Mouse (Mus musculus) urinary bladder, postnatal 14 days (tissue): ENCODE results near the gene Rab5if.
"Not testable (repeated sequence)": the region's sequence is repeated elsewhere in the genome, so short reads cannot be mapped to it uniquely, and the experiment has no call there.

Source experiments
- DNase-seq: peaks from one replicate; pipeline ENCODE4 v3.0.0; 2021; ENCODE audit warnings: low spot score

Rab5if gene

DNA sequence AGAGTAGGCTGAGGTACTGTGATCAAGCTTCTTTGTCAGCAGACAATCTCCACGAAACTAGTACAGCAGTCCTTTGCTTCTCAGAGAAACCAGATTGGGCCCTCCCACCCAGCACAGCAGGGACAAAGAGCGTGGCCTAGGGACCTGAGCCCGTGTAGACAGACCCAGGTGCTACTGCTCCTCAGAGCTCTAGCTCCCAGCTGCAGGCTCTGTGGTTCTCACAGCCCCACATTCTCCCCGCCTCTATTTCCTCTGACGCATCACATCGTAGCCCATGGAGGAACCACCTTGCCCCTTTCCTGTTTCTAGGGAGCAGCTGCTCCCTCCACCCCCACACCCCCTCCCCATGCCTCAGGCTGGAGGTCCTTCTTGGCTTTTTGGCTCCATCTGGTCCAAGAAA is 24.1 kb downstream of the Rab5if start, which contains the start of gene Sla2:
Gene Sla2, minus strand, starts transcription at position 176 of the 400 bp plus-strand sequence.
- no peak for DNase-seq

DNA sequence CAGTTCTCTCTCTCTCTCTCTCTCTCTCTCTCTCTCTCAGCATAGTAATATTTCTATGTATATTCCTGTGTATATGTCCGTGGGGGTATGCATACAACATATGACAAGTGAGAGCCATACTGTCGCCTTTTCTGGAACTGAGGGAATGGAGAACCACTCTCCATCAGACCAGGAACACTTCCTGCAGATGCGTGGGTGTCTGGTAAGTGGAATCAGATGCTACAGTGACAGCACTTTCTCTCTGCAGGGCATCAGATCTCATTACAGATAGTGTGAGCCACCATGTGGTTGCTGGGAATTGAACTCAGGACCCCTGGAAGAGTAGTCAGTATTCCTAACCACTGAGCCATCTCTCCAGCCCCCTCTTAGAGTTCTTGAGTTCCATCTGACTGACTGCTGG is 25.6 kb downstream of the Rab5if start:
- DNase-seq, result no peak

DNA sequence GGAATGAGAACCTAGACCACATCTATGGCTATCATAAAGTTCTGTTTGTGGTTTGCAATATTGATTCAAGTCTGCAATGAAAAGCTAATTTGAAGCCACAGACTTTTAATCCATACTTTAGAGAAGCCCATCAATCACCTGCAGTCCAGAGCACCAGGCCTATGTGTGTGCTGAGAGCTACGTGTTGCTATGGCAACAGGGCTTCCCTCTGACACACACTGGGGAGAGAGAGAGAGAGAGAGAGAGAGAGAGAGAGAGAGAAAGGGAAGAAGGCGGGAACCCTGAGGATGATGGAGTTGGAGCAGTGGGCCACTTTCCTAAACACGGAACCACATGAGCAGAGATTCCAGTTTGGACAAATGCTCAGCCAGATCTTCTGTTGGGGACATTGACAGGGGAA is 29.3 kb downstream of the Rab5if start:
- DNase-seq, result no peak

DNA sequence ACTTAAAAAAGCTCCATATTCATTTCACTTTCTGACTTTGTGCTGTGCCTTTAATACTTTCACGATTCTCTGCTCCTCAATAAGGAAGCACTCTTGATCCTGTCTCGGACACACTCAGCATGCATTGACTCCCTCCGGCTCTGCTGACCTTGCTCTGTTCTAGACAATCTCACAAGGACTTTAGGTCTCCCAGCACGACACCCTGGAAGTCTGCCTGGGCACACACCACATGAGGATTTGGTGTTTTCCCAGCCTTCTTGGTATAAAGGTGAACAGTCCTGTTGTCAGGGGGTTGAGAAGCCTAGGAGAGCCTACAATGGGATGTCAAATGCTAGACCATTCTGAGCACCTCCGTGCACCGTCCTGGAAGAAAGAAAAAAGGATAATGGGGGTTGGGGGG is 29.9 kb downstream of the Rab5if start:
- DNase-seq, result no peak

DNA sequence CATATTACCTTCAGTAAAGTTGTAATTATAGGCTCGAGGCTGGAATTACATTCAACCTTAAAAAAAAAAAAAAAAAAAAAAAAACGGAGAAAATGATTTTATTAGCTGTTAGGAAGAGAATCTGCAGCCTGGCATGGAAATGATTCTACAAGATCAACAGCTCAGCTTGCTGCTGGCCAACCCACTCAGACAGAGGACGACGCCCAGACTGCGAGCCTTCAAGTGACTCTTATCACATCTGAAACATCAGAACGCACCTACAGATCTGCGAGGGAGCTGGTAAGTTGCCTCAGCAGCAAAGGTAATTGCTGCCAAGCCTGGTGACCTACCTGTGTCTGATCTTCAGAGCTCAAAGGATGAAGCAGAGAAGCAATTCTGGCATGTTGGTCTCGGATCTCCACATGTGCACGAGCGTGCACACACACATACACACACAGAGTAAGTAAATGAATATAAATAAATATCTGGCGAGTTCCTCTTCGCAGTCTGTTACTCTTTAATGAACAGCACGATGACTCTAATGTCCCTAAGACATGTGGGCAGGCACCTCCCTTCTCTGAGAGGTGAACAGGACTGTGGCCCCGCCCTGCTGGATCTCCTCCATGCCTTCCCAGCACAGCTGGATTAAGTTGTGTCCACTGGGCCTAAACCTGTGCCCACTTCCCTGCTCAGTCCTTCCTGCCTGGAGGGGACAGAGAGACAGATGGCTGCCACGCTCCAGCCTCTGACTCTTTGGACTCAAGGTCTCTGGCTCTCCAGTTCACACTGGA is 31.8 kb downstream of the Rab5if start:
- DNase-seq, result no peak

DNA sequence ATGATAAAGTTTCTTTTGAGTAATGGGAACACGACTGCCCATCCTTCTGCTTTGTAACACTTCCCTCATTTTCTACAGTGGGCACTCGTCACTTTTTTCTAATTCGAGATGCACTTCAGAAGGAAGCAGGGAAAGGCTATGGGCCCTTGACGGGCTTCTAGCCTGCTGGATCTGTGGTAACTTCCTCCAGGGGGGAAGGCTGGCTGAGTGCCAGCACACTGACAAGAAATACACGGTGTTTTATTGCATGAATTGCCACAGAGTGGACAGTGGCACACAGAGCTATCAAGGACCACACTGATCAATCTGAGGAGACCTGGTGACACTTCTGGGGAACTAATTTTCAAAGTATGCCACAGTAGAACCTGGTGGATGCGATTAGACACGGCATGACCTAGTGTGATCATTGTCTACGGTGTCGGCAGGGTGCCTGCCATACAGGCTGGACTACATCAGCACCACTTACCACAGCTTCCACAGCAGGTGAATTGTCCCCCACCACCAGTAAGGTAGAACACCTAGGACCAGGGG is 33.5 kb downstream of the Rab5if start:
- DNase-seq, result no peak

DNA sequence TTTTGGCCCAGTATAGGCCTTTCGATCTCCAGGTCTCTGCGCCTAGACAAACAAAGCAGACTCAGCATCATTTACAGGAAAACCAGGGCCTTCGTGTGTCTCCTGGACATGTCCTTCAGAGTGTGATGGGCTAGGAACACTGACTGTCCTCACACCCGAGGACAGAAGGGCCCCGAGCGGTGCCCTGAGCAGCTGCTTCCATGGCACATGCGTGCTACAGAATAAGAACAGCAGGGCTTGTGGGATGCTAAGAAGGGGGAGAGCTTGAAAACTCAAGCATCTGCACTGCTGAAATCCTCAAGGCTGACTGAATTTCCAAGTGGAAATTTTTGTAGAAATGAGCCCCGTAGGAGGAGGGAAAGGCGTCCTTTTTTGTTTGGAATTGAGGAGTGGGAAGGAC is 34.1 kb downstream of the Rab5if start:
- no peak for DNase-seq

DNA sequence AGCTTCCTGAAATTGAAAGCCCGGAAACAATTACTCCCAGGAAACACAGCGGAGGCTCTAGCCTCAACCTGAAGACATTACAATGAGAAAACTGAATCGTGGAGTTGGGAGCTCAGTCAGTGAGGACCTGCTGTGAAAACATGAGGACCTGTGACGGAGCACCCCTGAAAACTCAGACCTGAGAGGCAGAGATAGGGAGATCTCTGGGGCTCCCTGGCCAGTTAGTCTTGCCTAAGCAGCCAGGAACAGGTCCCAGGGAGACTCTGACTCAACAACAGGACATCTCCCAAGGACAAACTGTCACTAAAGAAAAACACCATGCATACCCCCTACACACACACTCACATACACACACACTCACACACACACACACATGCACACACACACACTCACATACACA is 35.4 kb downstream of the Rab5if start:
- no peak for DNase-seq

DNA sequence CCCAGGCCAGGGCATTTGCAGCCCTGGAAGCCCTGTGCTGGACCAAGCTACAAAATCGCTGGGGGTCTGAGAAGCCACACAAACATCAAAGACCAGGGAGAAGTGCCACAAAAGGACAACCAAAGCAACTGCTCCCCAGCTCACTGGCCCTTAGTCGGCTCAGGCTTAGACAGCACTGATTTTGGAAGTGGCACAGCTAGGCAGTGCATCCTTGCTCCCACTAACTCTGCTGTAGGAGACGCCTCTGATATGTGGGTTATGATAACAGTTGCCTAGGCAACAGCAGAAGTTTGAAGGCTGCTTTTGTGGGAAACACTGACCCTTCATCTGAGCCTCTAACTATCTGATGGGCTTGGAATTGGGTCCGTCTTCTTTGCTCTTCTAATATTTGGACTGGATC is 36.3 kb downstream of the Rab5if start:
- DNase-seq, result no peak

DNA sequence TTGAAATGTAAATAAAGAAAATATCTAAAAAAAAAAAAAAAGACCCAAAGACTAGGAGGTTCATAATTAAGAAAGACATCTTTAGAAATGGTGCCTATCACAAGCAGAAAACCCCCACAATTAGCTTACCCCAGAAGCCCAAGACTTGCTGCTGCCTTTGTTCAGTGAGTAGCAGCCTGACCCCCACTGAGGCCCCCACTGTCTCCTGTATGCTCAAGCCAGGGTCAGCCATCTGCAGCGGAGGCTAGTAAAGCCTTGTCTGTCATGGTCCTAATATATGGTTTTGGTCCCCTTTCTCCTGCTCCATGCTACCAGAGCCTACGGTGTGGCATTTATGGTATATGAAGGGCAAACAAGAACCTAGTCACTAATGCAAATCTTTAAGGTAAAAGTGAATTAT is 38.4 kb downstream of the Rab5if start:
- DNase-seq, result no peak

DNA sequence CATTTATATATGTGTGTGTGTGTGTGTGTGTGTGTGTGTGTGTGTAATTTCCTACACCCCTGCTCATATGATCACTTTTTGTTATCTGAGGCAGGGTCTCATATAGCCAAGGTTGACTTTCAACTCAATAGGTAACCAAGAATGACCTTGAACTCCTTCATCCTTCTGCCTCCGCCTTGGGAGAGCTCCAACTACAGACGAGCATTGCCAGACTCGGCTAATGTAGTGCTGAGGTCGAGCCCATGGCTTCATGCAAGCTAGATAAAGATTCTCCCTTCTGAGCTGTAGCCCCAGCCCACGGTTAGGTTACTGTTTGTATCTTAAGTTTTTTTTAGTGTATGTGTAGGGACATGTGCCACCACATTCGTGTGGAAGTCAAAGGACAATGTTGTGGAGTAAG is 39.0 kb downstream of the Rab5if start:
- no peak for DNase-seq

DNA sequence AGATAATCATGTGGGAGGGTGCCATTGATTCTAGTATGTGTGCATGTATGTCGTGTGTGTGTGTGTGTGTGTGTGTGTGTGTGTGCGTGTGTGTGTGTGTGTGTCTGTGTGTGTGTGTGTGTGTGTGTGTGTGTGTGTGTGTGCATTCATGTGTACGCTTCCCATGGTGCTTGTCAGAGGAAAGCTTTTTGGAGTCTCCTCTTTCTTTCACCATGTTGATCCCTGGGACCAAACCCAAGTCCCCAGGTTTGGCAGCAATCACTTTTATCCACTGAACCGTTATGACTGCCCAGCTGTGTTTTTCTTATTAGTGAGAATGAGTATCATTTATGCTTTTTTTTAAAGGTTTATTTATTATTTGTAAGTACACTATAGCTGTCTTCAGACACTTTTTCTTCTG is 39.5 kb downstream of the Rab5if start:
- DNase-seq, result not testable (repeated sequence)

DNA sequence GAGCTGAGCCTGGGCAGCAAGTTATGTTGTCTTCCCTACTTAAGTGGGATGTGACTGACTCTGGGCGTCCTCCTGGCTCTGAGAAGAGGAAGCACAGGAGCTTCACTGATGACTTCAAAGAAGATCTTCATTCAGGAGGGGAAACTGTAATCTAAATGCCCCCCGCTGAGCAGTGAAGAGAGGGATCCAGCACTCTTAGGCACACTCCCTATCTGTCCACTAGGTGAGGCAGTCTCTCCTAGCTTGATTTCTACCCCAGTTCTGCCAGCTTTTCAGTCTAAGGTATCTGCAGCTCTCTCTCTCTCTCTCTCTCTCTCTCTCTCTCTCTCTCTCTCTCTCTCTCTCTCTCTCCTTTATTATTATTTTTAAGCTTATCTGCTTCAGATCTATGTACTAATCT is 40.4 kb downstream of the Rab5if start:
- no peak for DNase-seq

DNA sequence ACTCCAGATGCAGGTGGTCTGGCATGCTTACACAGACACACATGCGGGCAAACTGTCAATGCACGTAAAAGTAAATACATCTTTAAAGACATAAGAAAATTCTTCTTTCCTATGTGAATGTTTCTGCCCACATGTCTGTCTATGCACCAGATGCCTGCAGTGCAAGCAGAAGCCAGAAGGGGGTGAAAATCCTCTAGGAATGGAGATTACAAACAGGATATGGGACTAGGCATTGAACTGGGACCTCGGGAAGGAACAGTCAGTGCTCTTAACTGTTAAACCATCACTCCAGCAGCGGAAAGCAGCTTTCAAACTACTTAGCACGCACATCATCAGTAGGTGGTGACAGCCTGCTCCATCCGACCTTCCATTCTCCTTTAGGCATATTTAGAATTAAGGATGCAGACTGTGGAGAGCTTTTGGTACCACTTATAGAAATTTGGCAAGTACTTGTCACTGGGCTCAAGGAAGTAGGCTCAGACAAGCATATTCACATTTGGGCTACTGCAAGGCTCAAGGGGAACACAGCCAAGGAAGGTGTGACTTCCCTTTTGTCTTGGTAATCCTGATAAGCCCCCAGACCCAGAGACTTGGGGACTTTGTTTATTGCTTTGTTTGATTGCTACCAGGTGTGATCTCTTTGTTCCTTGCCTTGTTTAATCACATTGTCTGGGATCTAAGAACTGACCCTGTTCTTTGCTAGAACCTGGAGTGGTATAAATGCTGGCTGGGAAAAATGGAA is 42.2 kb downstream of the Rab5if start:
- peak; percentile 71 for DNase-seq

DNA sequence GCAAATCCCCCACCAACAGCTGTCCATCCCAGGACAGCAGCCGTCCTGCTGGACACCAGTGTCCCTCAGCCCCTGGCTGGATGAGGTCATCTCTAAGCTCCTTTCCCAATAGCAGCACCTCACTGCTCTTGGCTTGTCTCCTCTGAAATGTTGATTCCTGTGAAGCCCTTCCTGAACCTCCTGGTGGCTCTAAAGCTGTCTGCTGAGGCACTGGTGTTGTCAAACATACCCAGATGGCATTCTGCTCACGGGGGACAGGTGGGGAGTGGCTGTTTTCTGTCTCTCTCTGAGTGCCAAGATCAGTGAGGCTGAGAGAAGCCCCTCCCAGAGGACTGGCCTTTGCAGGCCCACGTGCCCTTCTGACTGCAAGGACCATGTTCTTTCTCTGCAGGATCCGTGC is 43.0 kb downstream of the Rab5if start:
- not testable (repeated sequence) for DNase-seq

DNA sequence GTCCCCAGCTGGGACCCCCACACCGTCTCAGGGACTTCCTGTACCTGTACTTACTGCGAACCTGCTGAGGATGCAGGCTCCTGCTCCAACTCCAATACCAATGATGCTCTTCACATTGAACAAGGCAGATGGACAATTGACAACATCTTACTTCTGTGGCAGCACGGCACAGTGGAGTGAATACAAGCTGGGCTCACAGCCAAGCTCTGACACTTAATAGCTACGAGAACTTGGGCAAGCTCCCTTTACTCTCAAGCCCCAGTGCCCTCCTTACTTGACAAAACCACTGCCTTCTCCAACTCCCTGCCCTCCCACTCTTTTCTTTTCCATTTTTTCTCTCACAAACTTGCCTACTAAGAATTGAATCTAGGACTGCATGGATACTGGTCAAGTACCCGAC is 50.3 kb downstream of the Rab5if start:
- no peak for DNase-seq

DNA sequence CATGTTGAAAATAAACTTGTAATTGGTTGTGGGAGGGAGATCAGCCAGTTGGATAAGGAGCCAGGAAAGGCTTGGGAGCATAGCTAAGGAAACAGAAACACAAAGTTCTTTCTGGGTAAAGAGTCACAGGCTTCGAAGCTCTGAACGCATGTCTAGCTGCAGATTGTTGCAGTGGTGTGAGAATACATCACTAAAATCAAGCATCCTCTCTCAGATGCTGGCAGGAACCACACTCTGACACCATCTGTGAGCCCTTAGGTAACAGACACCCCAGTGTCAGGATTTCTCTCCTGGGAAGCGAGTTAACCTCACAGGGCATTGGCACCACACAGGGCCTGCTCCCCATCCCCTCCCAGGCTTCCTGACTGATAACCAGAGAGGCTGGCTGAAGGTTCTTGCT is 52.6 kb downstream of the Rab5if start:
- DNase-seq, result no peak

DNA sequence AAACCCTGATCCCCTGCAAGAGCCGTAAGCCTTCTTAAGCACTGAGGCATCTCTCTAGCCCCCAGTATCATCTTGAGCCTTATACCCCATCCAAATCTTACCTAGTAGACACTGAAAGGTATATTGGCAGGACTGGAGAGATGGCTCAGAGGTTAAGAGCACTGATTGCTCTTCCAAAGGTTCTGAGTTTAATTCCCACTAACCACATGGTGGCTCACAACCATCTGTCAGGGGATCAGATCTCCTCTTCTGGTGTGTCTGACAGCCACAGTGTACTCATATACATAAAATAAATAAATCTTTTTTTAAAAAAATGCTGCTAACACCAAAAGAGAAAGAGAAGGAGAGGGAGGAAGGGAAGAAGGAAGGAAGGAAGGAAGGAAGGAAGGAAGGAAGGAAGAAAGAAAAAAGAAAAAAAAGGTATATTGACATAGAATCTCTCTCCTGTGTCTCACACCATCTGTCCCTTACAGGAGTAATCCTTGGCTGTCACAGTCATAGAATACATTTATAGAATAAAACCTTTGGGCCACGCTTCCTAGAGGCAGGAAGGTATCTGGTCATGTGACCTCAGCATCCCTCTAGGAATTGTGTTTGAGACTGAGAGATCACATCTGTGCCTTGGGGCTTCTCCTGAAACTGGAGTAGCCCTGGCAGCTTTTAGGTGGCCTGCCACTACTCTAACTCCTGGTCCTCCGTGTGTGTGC is 53.6 kb downstream of the Rab5if start:
- DNase-seq, result no peak

DNA sequence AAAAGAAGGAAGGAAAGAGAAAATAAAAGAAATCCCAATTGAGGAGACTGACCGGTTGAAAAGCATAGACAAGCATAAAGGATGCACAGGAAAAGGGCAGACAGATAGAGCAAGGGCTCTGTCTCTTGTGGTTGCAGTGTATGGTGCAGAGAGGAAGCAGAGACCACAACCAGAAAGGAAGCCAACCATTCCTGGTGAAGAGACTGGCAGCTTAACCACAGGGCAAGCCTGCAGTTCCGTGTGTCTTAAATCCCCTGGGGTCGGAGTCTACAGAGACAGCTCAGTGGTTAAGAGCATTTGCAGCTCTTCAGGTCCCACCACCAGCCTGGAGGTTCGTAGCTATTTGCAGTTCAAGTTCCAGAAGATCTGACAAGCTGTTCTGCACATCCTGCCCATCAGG is 55.6 kb downstream of the Rab5if start:
- DNase-seq, result no peak

DNA sequence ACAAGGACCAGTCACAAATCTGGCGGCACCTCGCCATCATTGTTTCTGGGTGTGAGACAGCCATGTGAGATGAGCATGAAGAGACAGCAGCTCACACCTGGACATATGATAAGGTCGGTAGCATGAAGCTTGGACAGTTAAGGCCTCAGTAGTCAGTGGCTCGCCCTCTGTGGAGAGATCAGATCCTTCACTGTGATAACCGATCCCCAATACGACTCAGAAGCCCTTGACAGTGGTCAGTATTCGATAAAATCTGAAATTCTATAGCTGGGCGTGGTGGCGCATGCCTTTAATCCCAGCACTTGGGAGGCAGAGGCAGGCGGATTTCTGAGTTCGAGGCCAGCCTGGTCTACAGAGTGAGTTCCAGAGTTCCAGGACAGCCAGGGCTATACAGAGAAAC is 56.3 kb downstream of the Rab5if start:
- not testable (repeated sequence) for DNase-seq

DNA sequence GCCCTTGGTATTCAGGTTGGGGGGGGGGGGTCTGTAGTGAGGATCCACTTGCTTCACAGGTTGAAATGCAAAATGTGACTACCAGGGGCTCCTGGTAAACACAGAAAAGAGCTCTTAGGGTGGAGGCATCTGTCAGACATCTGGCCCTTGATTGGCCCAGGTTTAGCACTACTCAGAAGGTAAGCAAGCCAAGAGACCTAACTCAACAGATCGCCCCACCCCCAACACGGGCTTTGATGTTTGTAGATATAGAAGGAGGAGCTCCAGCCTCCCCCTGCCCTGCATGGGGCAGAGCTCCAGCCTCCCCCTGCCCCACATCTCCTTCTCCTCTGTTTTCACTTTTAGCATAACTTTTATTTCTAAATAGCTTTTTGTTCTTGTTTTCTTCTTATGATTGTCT is 56.9 kb downstream of the Rab5if start:
- no peak for DNase-seq

DNA sequence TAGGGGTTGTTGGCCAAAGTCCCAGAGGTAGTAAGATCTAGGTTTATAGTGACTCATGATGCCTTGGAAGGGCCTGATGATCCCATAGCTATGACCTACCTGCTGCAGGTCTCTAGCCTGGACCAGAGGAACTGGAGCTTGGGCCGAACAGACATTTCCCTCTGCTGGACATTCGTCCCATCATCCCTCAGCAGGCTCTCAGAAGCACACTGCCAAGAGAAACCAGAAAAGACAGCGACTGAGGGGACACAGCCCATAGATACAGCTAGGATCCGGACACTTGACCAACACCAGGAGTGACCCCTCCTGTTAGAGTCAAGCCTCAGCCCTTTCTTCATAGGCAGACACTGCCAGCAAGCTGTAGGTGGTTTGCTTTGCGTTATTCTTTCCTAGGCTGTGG is 60.1 kb downstream of the Rab5if start:
- DNase-seq, result no peak
